ENCODE assay signal across 11 mouse cellular contexts in genomic region chr15:96634670-96635405, GRCm38 (mm10). TPM values are rescaled to one million over a fixed set of nuclear protein-coding genes. Genes with fewer than 3 reads are reported as not detected.
DNase-seq lines count a peak whose midpoint lies in the region; ATAC-seq and TF ChIP-seq lines count a peak whose summit lies in the region.
"Had no signal": no experiment of that assay in that cellular context is flagged by ENCODE, and none has a peak within 500 bp of the region (broad histone marks: within the 10 kb centered on the region; RNA-seq: fewer than 3 reads in every experiment).

No protein-coding gene starts in this region.

- WGBS in heart, embryonic 11.5 days (ENCODE audit: insufficient replicate concordance) = 76% methylated on average over 19 of the region's 19 CpGs
- WGBS in heart, embryonic 10.5 days = 74% methylated on average over 19 of the region's 19 CpGs
- WGBS in lung, embryonic 15.5 days = 67% methylated on average over 19 of the region's 19 CpGs
- 76% methylated on average over 19 of the region's 19 CpGs for WGBS in lung, adult 2 months
- WGBS in embryonic facial prominence, embryonic 10.5 days = 84% methylated on average over 19 of the region's 19 CpGs

- DNase-seq in heart, embryonic 10.5 days (ENCODE audit: low spot score) = no peak
- DNase-seq in lung, adult 2 months = no peak
- DNase-seq in embryonic facial prominence, embryonic 10.5 days (ENCODE audit: low spot score) = peak; percentile 55
- peak; percentile 30 to 32 for DNase-seq in lung, postnatal 4 days
- no peak for DNase-seq in spleen, postnatal 10 days (ENCODE audit: low spot score in 2 of 2)
- DNase-seq in cerebellum, adult 8-10 months = no peak
- DNase-seq: retina, postnatal 1 day; thymus, postnatal 14 days had no signal

- peaks cover 17% of the 10 kb centered on the region; the same call in 1 of the 2 replicates for H3K36me3 ChIP-seq in heart, embryonic 11.5 days (ENCODE audit: control insufficient read depth, insufficient read depth, low read length)
- H3K36me3 ChIP-seq in heart, embryonic 10.5 days = peaks cover 67% of the 10 kb centered on the region
- H3K36me3 ChIP-seq in lung, embryonic 15.5 days = peaks cover 7% of the 10 kb centered on the region; the same call in 1 of the 2 replicates
- peaks cover 100% of the 10 kb centered on the region for H3K36me3 ChIP-seq in embryonic facial prominence, embryonic 10.5 days (replicated peaks)

- H3K27me3 ChIP-seq in heart, embryonic 11.5 days (ENCODE audit: control insufficient read depth, insufficient read depth, low read length) = no peaks in the 10 kb centered on the region
- H3K27me3 ChIP-seq in heart, embryonic 10.5 days (ENCODE audit: insufficient read depth, poor library complexity, severe bottlenecking) = no peaks in the 10 kb centered on the region
- no peaks in the 10 kb centered on the region for H3K27me3 ChIP-seq in lung, embryonic 15.5 days
- H3K27me3 ChIP-seq in embryonic facial prominence, embryonic 10.5 days (replicated peaks; ENCODE audit: low read depth, poor library complexity, severe bottlenecking) = no peaks in the 10 kb centered on the region

- no peak for TF ChIP-seq CTCF in lung, adult 2 months (IDR thresholded peaks at IDR 0.05; ENCODE audit: insufficient read depth, low read length)

- peaks cover 27% of the 10 kb centered on the region for H3K4me1 ChIP-seq in heart, embryonic 11.5 days (ENCODE audit: control insufficient read depth, insufficient read depth, low read length)
- peaks cover 43% of the 10 kb centered on the region for H3K4me1 ChIP-seq in heart, embryonic 10.5 days
- peaks cover 19% of the 10 kb centered on the region for H3K4me1 ChIP-seq in lung, embryonic 15.5 days
- H3K4me1 ChIP-seq in lung, adult 2 months (ENCODE audit: control insufficient read depth, insufficient read depth, low read length) = no peaks in the 10 kb centered on the region
- peaks cover 25% of the 10 kb centered on the region for H3K4me1 ChIP-seq in embryonic facial prominence, embryonic 10.5 days

- H3K9me3 ChIP-seq in heart, embryonic 11.5 days (replicated peaks; ENCODE audit: control insufficient read depth, low read length) = no peaks in the 10 kb centered on the region
- H3K9me3 ChIP-seq in heart, embryonic 10.5 days = no peaks in the 10 kb centered on the region
- H3K9me3 ChIP-seq in lung, embryonic 15.5 days = no peaks in the 10 kb centered on the region
- peaks cover 41% of the 10 kb centered on the region for H3K9me3 ChIP-seq in embryonic facial prominence, embryonic 10.5 days

- ATAC-seq in heart, embryonic 11.5 days (replicated peaks; ENCODE audit: insufficient number of reproducible peaks, low FRiP score, low TSS enrichment) = no peak
- peak; percentile 62 for ATAC-seq in lung, embryonic 15.5 days (ENCODE audit: borderline replicate concordance, extremely low read depth, low FRiP score, low TSS enrichment)
- ATAC-seq: forebrain, embryonic 16.5 days had no signal

- TF ChIP-seq POLR2A in lung, adult 2 months (IDR thresholded peaks at IDR 0.05; ENCODE audit: borderline replicate concordance, extremely low read depth, low read depth, low read length) = no peak

- H3K4me2 ChIP-seq in heart, embryonic 11.5 days = peak overlapping the region; percentile 19; the same call in 1 of the 2 replicates
- peak overlapping the region; percentile 13; the same call in 1 of the 2 replicates for H3K4me2 ChIP-seq in lung, embryonic 15.5 days

- no peak overlapping the region for H3K4me3 ChIP-seq in heart, embryonic 11.5 days (ENCODE audit: low read depth, low read length)
- no peak overlapping the region for H3K4me3 ChIP-seq in heart, embryonic 10.5 days
- H3K4me3 ChIP-seq in lung, embryonic 15.5 days = peak overlapping the region; percentile 11
- no peak overlapping the region for H3K4me3 ChIP-seq in lung, adult 2 months (replicated peaks; ENCODE audit: extremely low read depth, low read depth, low read length)
- H3K4me3 ChIP-seq in embryonic facial prominence, embryonic 10.5 days = no peak overlapping the region

- no peak overlapping the region for H3K27ac ChIP-seq in heart, embryonic 11.5 days (ENCODE audit: low read depth, low read length)
- H3K27ac ChIP-seq in heart, embryonic 10.5 days = no peak overlapping the region
- H3K27ac ChIP-seq in lung, embryonic 15.5 days = peak overlapping the region; percentile 15; the same call in 1 of the 2 replicates
- H3K27ac ChIP-seq in embryonic facial prominence, embryonic 10.5 days (replicated peaks) = no peak overlapping the region; the same call in 1 of the 2 replicates

- H3K9ac ChIP-seq in heart, embryonic 11.5 days (ENCODE audit: low read depth, low read length) = no peak overlapping the region
- no peak overlapping the region for H3K9ac ChIP-seq in lung, embryonic 15.5 days

RNA-seq across cellular contexts. Expression of gene Slc38a1, which starts 7.9 kb away (rescaled TPM):
- 75.5 and 81.9 TPM in 2 replicates for polyA plus RNA-seq in heart, embryonic 11.5 days (2014; fragmentation: Nextera tagmentation; extraction: Ambion mirVana)
- polyA plus RNA-seq in heart, embryonic 10.5 days (2016; fragmentation: Nextera tagmentation; extraction: Ambion mirVana) = 90.5 and 96.2 TPM in 2 replicates
- 56.4 and 62.0 TPM in 2 replicates for polyA plus RNA-seq in lung, embryonic 15.5 days (2015; fragmentation: Nextera tagmentation; extraction: Ambion mirVana)
- polyA plus RNA-seq in lung, adult 2 months (2012; rRNA removed) = 17.6 and 19.9 TPM in 2 replicates
- 120 and 124 TPM in 2 replicates for polyA plus RNA-seq in embryonic facial prominence, embryonic 10.5 days (2016; fragmentation: Nextera tagmentation; extraction: Ambion mirVana)

Comparison
In these comparisons a context has a peak if more than half of its experiments do, and no peak if none do; other contexts are left out.
1. DNase-seq: peak in embryonic facial prominence, embryonic 10.5 days (single experiment) and lung, postnatal 4 days (2 of 2); none in heart, embryonic 10.5 days (single experiment), lung, adult 2 months (single experiment), spleen, postnatal 10 days (0 of 2) and cerebellum, adult 8-10 months (single experiment).